Mouse (Mus musculus) MN1 (cell line): ENCODE measurements at regions not wholly inside any gene's neighbourhood (a gene's known extent, or its start where the extent isn't known, plus 50 kb on each side); places are given as distances from the start of the nearest gene placed in this dataset.
A peak's percentile ranks its signal among the peaks of the same experiment; 100 is the strongest.

Experiments used
- DNase-seq: peaks from one replicate; pipeline ENCODE4 v3.0.0-alpha.2; 2016; ENCODE audit warnings: low spot score

DNA sequence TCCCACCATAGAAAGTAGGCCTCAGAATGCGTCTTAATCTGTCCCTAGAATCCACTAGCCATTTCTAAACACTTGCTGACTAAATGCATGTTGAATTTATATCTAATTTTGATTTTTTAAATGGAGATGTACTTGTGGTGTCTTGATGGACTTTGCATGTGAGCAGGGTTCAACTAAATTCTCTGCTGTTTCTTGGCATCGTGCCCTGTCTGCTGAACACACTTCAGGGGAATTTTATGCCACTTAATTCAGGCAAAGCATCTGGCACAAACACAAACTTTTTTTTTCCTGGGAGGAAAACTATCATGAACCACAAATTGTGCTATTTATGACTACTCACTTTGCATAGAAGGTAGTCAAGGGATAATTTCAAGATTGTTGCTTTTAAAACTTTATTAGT is 87.7 kb downstream of the Stc2 start:
- no peak for DNase-seq

DNA sequence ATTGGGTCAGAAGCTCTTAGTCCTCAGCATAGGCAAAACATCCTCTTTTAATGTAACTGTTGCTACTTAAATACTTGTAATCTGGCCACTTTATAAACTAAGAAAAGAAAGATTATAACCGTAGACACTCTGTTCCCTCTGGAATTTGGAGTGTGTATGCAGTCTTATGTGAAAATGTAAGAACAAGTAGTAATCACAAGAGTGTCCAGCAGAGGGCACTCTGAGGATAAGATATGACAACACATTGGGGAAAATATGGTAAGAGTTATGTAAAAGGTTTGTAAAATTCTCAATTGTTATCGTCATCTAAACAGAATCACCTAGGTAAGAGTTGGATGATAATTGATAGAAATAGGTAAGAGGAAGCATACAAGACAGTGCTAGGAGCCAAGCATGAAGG is 66.2 kb upstream of the Gm17332 start:
- DNase-seq, result peak; percentile 87
